Mouse (Mus musculus): Measurements from ENCODE around the gene Rbms1. TPM values are rescaled to one million over a fixed set of nuclear protein-coding genes. Genes with fewer than 3 reads are reported as not detected.

The Rbms1 gene
- polyA plus RNA-seq, 1 experiment from 2014 or later, result 78.6 TPM

DNA sequence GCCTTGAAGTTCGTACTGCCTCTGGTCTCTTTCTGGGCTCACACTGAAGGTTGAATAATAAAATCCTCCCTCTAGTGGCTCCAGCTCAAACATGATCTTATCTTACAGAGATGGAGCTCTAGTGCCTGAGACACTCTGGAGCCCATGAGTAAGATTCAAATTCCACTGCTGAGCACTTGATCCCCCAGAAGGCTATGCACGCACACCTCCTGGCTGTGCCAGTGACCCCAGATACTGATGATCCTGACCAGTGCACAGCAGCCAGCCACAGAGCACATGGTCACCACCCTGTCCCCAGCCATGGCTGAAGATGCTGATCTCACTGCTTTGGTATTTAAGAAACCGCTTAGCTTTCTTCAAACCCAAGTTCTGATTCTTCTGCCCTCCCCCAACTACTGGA, 215.4 kb downstream of the Rbms1 start:
- no peaks in the 10 kb centered on the region for H3K4me1 ChIP-seq (replicated peaks; ENCODE audit: control insufficient read depth, insufficient read depth, low read length)
- DNase-seq (ENCODE audit: low spot score) (no peak), ATAC-seq (ENCODE audit: low FRiP score) (no peak)
- H3K36me3 ChIP-seq (ENCODE audit: control insufficient read depth, insufficient read depth, low read length), result no peaks in the 10 kb centered on the region
- H3K9me3 ChIP-seq (ENCODE audit: control insufficient read depth, low read length), result no peaks in the 10 kb centered on the region
- WGBS, result 83% methylated on average over 3 of the region's 3 CpGs
- H3K9ac ChIP-seq (ENCODE audit: low read depth, low read length), result no peak overlapping the region
- no peak overlapping the region for H3K27ac ChIP-seq (ENCODE audit: low read depth, low read length)
- H3K4me2 ChIP-seq (replicated peaks; ENCODE audit: low read depth, low read length), result no peak overlapping the region
- no peak overlapping the region for H3K4me3 ChIP-seq (ENCODE audit: low read depth, low read length)
- no peaks in the 10 kb centered on the region for H3K27me3 ChIP-seq (ENCODE audit: control insufficient read depth, insufficient read depth, low read length)

DNA sequence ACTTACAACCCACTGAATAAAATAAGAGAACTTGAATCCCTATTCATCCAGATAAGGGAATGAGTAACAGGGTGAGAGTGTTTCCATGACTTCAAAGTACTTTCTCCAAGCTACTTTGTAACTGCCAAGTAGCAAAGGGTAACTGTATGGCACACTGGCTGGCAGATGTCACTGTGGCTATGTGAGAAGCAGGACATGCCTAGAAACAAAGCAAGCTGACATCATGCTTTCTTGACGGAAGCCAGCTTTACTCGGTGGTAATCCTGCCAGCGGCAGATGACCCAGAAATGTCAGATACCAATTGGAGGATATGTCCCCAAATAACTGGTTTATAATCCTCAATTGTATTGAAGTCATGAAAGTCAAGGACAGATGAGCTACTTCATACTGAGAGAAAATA, 218.3 kb downstream of the Rbms1 start:
- 77% methylated on average over 3 of the region's 3 CpGs for WGBS

DNA sequence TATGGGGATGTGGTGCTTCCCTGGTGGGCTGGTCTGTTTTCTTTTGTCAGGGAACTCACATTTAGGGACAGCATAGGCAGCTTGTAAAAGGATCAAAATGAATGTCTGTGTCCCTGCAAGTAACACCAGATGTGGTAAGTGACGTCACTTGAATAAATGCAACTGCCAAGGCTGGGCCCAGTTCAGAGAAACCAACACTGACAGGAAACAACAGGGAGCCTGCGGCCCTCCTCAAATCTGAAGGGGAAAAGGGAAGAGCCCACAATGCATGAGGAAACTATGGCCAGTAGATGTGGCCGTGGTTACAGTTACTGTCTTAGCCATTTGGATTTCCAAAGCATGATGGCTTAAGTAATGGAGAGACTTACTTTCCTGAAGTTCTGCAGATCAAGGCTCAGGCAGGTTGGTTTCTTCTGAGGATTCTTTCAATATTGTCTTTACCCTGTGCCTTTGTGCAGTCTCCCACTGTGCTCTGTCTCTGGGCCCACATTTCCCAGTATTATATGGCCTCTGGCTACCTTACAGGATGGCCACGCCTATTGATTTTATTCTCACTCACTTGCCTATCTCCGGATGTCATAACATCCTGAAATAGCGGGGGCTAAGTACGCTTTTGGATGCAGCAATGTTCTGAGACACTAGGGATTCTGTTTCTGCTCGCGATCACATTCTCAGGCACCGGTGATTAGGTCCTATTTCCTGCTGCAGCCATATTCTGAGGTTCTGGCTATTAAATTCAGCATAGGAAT, 223.4 kb downstream of the Rbms1 start:
- Histone ChIP-seq H3K9me3 (ENCODE audit: control insufficient read depth, low read length) (no peaks in the 10 kb centered on the region), H3K27ac (ENCODE audit: low read depth, low read length) (no peak overlapping the region), H3K36me3 (ENCODE audit: control insufficient read depth, insufficient read depth, low read length) (no peaks in the 10 kb centered on the region), H3K27me3 (ENCODE audit: control insufficient read depth, insufficient read depth, low read length) (no peaks in the 10 kb centered on the region), H3K9ac (ENCODE audit: low read depth, low read length) (no peak overlapping the region), H3K4me2 (replicated peaks; ENCODE audit: low read depth, low read length) (no peak overlapping the region), H3K4me1 (replicated peaks; ENCODE audit: control insufficient read depth, insufficient read depth, low read length) (no peaks in the 10 kb centered on the region), H3K4me3 (ENCODE audit: low read depth, low read length) (no peak overlapping the region)
- no peak for DNase-seq (ENCODE audit: low spot score)
- ATAC-seq (ENCODE audit: low FRiP score), result no peak
- WGBS, result 73% methylated on average over 10 of the region's 10 CpGs

More for the DNA sequence above, 218.3 kb downstream of the Rbms1 start:
- DNase-seq (ENCODE audit: low spot score) (no peak), ATAC-seq (ENCODE audit: low FRiP score) (no peak)
- Histone ChIP-seq H3K4me1 (replicated peaks; ENCODE audit: control insufficient read depth, insufficient read depth, low read length) (no peaks in the 10 kb centered on the region), H3K4me2 (replicated peaks; ENCODE audit: low read depth, low read length) (no peak overlapping the region), H3K9me3 (ENCODE audit: control insufficient read depth, low read length) (no peaks in the 10 kb centered on the region), H3K36me3 (ENCODE audit: control insufficient read depth, insufficient read depth, low read length) (no peaks in the 10 kb centered on the region), H3K27ac (ENCODE audit: low read depth, low read length) (no peak overlapping the region), H3K4me3 (ENCODE audit: low read depth, low read length) (no peak overlapping the region), H3K27me3 (ENCODE audit: control insufficient read depth, insufficient read depth, low read length) (no peaks in the 10 kb centered on the region), H3K9ac (ENCODE audit: low read depth, low read length) (no peak overlapping the region)

DNA sequence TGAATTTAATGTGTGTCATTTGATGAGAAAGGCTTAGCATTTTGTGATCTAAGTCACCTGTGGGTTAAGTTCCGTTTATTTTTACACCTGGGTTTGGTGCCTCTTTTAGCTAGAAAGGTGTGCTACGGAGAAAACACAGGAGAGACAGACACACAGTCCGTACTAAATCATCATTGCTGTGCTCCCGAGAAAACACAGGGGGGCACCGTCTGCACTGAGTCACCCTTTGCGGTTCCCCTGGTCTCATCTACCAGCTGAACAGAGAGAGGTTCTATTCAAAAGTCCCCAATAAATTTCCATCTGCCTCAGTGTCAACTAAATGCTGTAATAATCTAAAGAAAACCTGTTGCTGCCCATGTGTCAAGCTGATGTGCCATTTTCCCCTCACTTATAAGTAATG, 232.1 kb downstream of the Rbms1 start:
- Histone ChIP-seq H3K4me3 (ENCODE audit: low read depth, low read length) (no peak overlapping the region), H3K4me1 (replicated peaks; ENCODE audit: control insufficient read depth, insufficient read depth, low read length) (no peaks in the 10 kb centered on the region), H3K9me3 (ENCODE audit: control insufficient read depth, low read length) (no peaks in the 10 kb centered on the region), H3K9ac (ENCODE audit: low read depth, low read length) (no peak overlapping the region), H3K4me2 (replicated peaks; ENCODE audit: low read depth, low read length) (no peak overlapping the region), H3K27me3 (ENCODE audit: control insufficient read depth, insufficient read depth, low read length) (no peaks in the 10 kb centered on the region), H3K27ac (ENCODE audit: low read depth, low read length) (no peak overlapping the region), H3K36me3 (ENCODE audit: control insufficient read depth, insufficient read depth, low read length) (no peaks in the 10 kb centered on the region)
- DNase-seq (ENCODE audit: low spot score), result no peak
- 59% methylated on average over 6 of the region's 6 CpGs for WGBS
- ATAC-seq (ENCODE audit: low FRiP score), result no peak

DNA sequence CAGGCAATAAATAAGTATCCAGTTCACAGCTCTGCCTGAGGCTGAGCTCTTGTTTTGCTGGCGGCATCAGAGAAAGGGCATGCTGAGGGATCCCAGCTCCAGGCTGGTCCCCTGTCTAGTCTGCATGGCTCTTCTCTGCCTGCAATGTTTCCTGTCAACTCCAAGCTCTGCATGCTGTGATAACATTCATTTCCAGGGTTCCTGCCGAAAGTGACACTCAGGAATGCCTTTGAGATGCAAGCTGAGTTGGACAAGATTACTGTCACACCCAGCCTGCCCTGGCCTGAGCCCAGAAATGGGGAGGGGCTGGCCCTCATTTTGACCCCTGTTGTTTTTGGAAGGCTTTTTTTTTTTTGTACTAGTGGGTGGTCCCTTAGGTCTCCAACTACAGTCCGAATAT, 233.0 kb downstream of the Rbms1 start:
- H3K9me3 ChIP-seq (ENCODE audit: control insufficient read depth, low read length), result no peaks in the 10 kb centered on the region
- ATAC-seq (ENCODE audit: low FRiP score) (no peak), DNase-seq (ENCODE audit: low spot score) (no peak)
- H3K9ac ChIP-seq (ENCODE audit: low read depth, low read length), result no peak overlapping the region
- H3K4me3 ChIP-seq (ENCODE audit: low read depth, low read length), result no peak overlapping the region
- no peaks in the 10 kb centered on the region for H3K4me1 ChIP-seq (replicated peaks; ENCODE audit: control insufficient read depth, insufficient read depth, low read length)
- no peaks in the 10 kb centered on the region for H3K27me3 ChIP-seq (ENCODE audit: control insufficient read depth, insufficient read depth, low read length)
- no peak overlapping the region for H3K27ac ChIP-seq (ENCODE audit: low read depth, low read length)
- no peaks in the 10 kb centered on the region for H3K36me3 ChIP-seq (ENCODE audit: control insufficient read depth, insufficient read depth, low read length)
- H3K4me2 ChIP-seq (replicated peaks; ENCODE audit: low read depth, low read length), result no peak overlapping the region
- 10% methylated on average over 3 of the region's 3 CpGs for WGBS

DNA sequence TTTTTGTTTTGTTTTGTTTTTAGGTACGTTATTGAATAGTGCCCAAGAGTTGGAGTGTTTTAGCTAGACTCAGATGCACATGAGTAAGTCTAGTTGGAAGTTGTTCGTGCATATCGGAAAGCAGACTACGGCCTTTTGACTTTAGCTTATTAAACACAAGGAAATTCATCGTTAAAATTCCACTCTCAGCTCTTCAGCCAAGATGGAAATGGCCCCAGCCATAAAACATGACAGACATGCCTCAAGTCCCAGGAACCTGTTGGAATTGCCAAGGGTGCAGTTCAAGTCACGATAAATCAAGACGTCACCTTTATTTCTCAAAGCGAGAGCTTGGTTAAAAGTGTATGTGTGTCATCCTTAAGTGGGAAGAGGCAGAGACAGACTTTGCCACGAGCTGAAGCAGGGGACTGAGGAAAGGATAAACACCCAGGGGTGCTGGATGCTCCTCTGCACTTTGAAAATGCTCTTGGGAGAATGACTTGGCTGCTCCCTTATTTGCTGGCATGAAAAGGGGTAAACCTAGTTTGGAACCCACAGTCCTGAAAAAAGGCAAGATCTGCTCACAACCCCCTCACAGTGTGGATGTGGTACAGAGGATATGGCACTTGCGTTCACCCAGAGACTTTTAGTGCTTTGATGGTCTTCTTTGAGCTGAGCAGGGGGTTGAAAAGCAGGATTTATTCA, 233.9 kb downstream of the Rbms1 start:
- Histone ChIP-seq H3K9ac (ENCODE audit: low read depth, low read length) (no peak overlapping the region), H3K4me2 (replicated peaks; ENCODE audit: low read depth, low read length) (no peak overlapping the region), H3K27ac (ENCODE audit: low read depth, low read length) (no peak overlapping the region), H3K36me3 (ENCODE audit: control insufficient read depth, insufficient read depth, low read length) (no peaks in the 10 kb centered on the region), H3K4me3 (ENCODE audit: low read depth, low read length) (no peak overlapping the region), H3K4me1 (replicated peaks; ENCODE audit: control insufficient read depth, insufficient read depth, low read length) (no peaks in the 10 kb centered on the region), H3K9me3 (ENCODE audit: control insufficient read depth, low read length) (no peaks in the 10 kb centered on the region), H3K27me3 (ENCODE audit: control insufficient read depth, insufficient read depth, low read length) (no peaks in the 10 kb centered on the region)
- no peak for DNase-seq (ENCODE audit: low spot score)
- ATAC-seq (ENCODE audit: low FRiP score), result no peak
- 76% methylated on average over 10 of the region's 10 CpGs for WGBS

DNA sequence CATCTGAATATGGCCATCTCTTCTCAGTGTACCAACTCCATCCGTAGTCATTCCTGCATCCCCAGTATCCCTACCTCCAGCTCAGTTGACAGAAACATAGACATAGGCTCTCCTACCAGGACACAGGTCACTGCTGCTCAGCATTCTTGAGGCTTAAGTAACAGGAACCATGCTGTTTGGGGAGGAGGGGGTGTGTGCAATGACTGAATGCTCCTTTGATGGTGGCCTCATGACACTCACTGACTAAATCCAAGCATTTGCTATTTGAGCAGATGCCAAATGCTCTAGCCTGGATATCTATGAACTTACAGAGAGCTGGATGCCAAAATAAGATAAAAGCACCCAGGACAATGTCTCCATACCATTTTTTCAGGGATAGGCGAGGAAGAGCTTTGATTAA, 238.3 kb downstream of the Rbms1 start:
- Histone ChIP-seq H3K27me3 (ENCODE audit: control insufficient read depth, insufficient read depth, low read length) (no peaks in the 10 kb centered on the region), H3K9ac (ENCODE audit: low read depth, low read length) (no peak overlapping the region), H3K27ac (ENCODE audit: low read depth, low read length) (no peak overlapping the region), H3K9me3 (ENCODE audit: control insufficient read depth, low read length) (no peaks in the 10 kb centered on the region), H3K4me2 (replicated peaks; ENCODE audit: low read depth, low read length) (no peak overlapping the region), H3K4me1 (replicated peaks; ENCODE audit: control insufficient read depth, insufficient read depth, low read length) (no peaks in the 10 kb centered on the region), H3K36me3 (ENCODE audit: control insufficient read depth, insufficient read depth, low read length) (no peaks in the 10 kb centered on the region), H3K4me3 (ENCODE audit: low read depth, low read length) (no peak overlapping the region)
- ATAC-seq (ENCODE audit: low FRiP score) (no peak), DNase-seq (ENCODE audit: low spot score) (no peak)
- 72% methylated on average over 2 of the region's 2 CpGs for WGBS

DNA sequence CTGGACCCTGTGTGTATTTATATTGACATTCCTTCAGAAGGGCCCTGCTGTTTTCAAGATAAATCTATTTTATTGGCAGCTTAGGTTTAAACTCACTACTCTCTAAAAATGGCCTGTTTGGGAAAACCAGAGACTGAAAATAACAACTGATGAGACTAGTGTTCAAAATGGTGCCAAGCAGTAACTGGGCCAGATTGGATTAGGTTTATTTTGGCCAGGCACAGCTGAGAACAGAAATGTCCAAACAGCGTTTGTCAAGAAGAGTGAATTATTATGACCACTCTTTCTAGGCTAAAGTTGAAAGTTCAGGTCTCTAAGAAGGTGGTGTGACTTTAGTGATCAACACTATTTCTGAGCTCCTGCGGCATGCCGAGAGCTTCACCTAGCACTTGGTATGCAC, 240.0 kb downstream of the Rbms1 start:
- Histone ChIP-seq H3K4me2 (replicated peaks; ENCODE audit: low read depth, low read length) (no peak overlapping the region), H3K36me3 (ENCODE audit: control insufficient read depth, insufficient read depth, low read length) (no peaks in the 10 kb centered on the region), H3K9me3 (ENCODE audit: control insufficient read depth, low read length) (no peaks in the 10 kb centered on the region), H3K9ac (ENCODE audit: low read depth, low read length) (no peak overlapping the region), H3K4me1 (replicated peaks; ENCODE audit: control insufficient read depth, insufficient read depth, low read length) (no peaks in the 10 kb centered on the region), H3K27ac (ENCODE audit: low read depth, low read length) (no peak overlapping the region), H3K27me3 (ENCODE audit: control insufficient read depth, insufficient read depth, low read length) (no peaks in the 10 kb centered on the region), H3K4me3 (ENCODE audit: low read depth, low read length) (no peak overlapping the region)
- 91% methylated on average over 3 of the region's 3 CpGs for WGBS
- ATAC-seq (ENCODE audit: low FRiP score) (no peak), DNase-seq (ENCODE audit: low spot score) (no peak)

DNA sequence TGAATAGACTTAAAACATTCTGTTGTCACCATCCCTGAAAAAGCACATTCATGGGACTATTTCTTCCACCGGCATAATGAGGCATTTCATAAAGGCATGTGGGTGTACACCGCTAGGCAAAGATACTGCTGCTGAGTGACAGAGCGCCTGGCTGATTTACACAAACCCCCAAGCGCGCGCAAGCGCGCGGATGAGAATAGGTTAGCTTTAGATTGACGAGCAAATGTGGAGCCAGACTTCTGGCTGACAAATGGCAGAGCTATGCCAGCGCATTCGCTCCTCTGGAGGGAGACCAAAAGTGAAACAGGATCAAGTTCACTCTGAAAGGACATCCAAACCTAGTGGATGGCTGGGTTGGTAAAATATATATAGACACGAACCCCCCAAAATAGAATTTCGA, 240.5 kb downstream of the Rbms1 start, which contains the start of gene Itgb6:
Gene Itgb6 (minus strand): TSS at position 130 of the 400 bp plus-strand sequence.
- H3K27ac ChIP-seq (ENCODE audit: low read depth, low read length), result no peak within 1 kb of the TSS
- no peak for ATAC-seq (ENCODE audit: low FRiP score)
- H3K9ac ChIP-seq (ENCODE audit: low read depth, low read length), result no peak within 1 kb of the TSS
- H3K4me1 ChIP-seq (replicated peaks; ENCODE audit: control insufficient read depth, insufficient read depth, low read length), result no peaks in the 10 kb centered on the region
- H3K4me3 ChIP-seq (ENCODE audit: low read depth, low read length), result no peak within 1 kb of the TSS
- no peak for DNase-seq (ENCODE audit: low spot score)
- 79% methylated on average over 14 of the region's 14 CpGs for WGBS
- H3K4me2 ChIP-seq (replicated peaks; ENCODE audit: low read depth, low read length), result no peak within 1 kb of the TSS
- H3K36me3 ChIP-seq (ENCODE audit: control insufficient read depth, insufficient read depth, low read length), result no peaks in the 10 kb centered on the region
- H3K9me3 ChIP-seq (ENCODE audit: control insufficient read depth, low read length), result no peaks in the 10 kb centered on the region
- H3K27me3 ChIP-seq (ENCODE audit: control insufficient read depth, insufficient read depth, low read length), result no peaks in the 10 kb centered on the region
